Mouse (Mus musculus) hematopoietic stem cell, adult 5-6 weeks (primary cell): ENCODE results near the gene Gm49486. TPM values are rescaled to one million over a fixed set of nuclear protein-coding genes. Genes with fewer than 3 reads are reported as not detected.

Source experiments
- ATAC-seq, 2 experiments: fragments of 125-278 bp in 1 of 2; replicated peaks in 1 of 2; 2 replicates each; pipeline ENCODE4 v1.8.0; 2016 to 2017; ENCODE audit warnings: inconsistent platforms in 2 of 2, mild to moderate bottlenecking in 2 of 2, moderate number of reproducible peaks in 2 of 2, low read depth in 1 of 2, moderate TSS enrichment in 1 of 2; ENCODE audit not compliant: low FRiP score in 2 of 2, poor library complexity in 2 of 2, severe bottlenecking in 2 of 2, insufficient read depth in 1 of 2, low TSS enrichment in 1 of 2
- total RNA-seq: library from RNA; stranded (forward); fragments of 172-1452, 232-1000 nt; gene quantifications from 2 replicates; pipeline ENCODE4 v1.2.3, GENCODE M21; 2017

Gene Gm49486
- total RNA-seq, 1 experiment from 2014 or later: not detected

DNA sequence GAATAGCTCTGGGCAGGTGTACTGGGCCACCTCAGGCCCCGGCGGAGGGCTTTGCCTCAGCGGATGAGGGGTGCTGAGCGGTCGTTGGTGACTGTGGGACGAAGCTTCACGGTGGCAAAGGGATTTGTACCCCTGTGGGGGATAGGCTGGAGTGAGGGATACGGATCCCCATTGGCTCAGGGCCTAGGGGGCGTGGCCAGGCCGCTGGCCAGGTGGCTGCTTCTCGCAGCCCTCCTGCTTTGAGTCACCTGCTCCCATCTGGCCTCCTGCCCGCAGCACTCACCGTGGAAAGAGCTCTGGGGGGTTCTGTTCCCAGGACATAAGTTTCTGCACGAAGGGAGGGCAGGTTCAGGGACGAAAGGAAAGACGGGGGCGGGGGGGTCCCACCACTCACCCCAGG is 29.3 kb downstream of the Gm49486 start:
- ATAC-seq: no peak

DNA sequence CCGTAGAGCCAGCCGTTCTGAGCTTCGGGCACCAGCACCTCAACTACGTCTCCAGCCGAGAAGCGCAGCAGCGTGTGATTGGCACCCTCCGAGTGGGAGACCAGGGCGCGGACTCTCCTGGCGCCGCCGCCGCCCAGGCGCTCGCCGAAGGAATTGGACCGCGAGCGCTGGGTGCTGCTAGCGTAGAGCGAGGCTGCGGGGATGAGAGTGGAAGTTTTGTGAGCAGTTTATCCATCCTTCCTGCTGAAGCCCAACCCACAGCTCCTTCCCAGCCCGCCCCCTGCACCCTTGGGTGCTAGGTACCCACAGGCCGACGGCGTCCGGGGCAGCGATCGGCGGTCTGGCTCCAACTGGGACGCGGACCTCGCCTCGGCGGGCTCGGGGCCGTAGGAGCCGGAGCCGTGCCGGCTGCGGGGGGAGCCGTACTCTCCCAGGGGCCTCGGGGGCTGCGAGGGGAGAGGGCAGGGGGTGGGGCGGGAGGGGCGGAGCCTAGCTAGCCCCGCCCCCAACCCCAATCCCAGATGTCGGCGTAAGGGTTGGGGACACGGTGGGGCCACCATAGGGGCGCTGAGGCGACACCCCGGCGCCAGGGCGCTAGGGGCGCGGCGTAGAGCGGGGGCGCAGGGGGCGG is 32.0 kb downstream of the Gm49486 start:
- ATAC-seq: 0 out of 4 replicates have a peak, but pooled peaks of 1 of the 2 experiments have one; percentile 18

DNA sequence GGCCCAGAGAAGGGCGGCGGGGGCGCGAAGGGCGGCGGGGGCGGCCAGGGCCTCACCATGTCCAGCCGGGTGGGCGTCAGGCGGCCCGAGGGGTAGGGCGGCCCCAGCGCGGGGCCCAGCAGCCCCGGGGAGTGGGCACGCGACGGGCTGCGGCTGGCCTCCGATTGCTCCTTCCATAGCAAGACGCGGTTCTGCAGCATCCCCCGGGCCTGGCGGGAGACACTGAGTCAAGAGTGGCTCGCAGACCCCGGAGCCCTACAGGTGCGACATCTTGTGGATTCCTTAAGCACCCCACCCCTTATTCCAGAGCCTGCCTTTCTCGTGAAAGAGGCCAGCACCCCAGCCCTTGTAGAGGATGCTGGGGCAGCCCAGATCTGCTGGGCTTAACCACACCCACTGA is 32.6 kb downstream of the Gm49486 start:
- no peak for ATAC-seq

DNA sequence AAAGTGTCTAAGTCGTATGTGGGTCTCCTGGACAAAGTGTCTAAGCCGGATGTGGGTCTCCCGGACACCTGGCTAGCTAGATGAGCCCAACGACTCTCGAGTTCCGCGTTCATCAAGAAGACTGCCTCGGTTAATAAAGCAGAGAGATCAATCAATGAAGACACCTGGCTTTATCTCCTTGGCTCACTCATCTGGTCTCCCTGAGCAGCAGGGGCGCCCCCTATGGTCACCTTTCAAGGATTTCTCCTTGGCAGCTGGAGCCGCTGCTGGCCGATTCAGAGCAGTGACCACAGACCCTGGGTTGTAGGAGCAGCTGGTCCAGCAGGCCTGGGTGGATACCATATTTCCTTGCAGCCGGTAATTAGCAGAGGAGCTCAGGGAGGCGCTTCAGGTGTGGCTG is 33.2 kb downstream of the Gm49486 start:
- no peak for ATAC-seq

DNA sequence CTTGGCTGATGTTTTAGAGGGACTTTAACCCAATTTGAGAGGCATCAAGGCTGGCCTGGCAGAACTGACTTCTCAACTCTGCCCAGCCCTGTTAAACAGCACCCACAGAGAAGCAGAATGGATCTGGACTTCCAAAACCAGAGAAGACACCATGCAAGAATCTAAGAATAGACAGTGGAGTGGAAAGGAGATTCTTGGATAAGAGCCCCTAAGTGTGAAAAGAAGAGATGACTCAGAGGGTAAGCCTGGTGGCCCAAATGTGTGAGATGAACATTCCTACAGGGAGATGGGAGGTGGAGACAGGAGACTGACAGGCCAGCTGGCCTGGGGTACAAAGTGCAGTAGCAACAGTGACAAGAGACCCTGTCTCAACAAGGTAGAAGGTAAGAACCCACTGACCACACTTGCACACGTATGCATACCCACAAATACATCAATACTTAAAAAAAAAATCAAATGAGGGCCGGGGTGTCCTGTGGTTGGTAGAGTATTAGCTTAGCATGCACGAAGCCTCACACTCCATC is 33.7 kb downstream of the Gm49486 start:
- ATAC-seq: no peak

DNA sequence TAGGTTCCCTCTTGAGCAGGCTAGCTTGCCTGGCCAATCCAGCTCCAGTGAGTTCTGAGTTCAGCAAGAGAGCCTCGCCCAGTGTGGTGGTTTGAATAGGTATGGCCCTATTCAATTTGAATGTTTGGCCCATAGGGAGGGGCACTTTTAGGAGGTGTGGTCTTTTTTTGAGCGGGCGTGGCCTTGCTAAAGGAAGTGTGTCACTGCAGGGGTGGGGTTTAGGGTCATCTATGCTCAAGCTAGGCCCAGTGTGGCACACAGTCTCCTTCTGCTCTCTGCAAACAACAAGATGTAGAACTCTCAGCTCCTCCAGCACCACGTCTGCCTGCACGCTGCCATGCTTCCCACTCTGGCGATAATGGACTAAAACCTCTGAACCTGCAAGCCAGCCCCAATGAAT is 34.5 kb downstream of the Gm49486 start:
- ATAC-seq: no peak

DNA sequence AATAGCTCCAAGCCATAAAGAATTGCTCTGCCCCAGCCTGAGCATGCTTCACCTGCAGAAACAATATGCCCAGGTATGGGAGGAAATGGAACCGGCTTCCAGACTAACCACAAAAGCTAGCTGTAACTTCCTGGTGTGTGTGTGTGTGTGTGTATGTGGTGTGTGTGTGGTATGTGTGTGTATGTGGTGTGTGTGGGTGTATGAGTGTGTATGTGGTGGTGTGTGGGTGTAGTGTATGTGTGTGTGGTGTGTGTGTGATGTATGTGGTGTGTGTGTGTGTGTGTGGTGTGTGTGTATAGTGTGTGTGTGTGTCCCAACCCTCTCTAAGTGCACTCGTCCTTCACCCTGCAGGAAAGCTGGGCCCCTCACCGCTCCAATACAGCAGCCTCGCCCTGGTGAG is 36.2 kb downstream of the Gm49486 start:
- no peak for ATAC-seq

DNA sequence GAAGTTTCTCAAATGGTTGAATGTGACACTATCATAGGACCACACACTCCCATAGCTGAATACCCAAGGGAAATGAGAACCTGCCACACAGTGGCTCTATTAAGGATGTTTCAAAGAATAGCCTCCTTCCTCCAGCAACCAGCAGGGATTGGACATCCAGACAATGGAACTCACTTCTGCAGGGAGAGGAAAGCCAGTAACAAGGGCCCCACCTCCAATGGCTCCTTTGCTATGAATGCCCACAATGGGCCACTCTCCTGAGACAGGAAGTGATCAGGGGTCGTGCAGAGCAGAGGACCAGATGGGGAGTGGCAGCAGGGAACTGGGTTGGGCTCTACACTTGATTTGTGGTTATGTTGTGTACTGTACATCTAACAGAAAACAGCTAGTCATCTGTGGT is 39.3 kb downstream of the Gm49486 start:
- ATAC-seq: no peak

DNA sequence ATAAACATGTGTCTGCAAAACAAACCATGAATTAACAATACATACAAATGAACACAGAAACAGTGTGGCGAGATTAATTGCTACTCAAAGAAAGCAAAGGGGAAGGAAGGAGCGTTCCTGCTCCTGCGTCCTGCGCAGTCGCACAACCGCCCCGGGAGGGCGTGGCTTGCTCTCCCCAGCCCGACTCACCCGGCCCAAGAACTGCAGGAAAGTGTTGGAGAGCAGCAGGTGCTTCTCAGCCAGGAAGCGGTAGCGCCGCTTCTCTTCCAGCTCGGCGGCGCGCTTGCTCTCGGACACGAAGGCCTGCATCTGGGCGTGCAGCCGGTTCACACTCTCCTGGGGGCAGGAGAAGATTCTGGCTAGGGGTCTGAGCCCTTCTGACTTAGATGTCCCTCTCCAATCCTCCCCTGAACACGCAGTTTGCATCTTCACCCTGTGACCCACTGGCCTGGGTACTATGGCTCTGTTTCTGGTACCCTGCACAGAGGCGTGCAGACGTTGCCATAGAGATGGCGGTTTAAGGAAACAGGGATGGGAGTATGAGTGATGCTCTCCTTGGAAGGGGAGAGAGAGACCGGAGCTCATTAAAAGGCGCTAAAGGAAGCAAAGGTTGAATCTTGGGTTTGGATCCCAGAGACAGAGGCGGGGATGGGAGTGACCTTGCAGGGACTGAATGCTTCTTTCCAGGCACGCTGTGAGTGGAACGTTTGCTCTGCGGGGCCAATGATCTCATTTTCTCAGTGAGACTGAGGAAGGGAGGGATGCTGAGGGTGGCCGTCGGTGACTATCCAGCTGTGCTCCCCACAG is 41.3 kb downstream of the Gm49486 start:
- ATAC-seq: peak; percentile 93 to 95

DNA sequence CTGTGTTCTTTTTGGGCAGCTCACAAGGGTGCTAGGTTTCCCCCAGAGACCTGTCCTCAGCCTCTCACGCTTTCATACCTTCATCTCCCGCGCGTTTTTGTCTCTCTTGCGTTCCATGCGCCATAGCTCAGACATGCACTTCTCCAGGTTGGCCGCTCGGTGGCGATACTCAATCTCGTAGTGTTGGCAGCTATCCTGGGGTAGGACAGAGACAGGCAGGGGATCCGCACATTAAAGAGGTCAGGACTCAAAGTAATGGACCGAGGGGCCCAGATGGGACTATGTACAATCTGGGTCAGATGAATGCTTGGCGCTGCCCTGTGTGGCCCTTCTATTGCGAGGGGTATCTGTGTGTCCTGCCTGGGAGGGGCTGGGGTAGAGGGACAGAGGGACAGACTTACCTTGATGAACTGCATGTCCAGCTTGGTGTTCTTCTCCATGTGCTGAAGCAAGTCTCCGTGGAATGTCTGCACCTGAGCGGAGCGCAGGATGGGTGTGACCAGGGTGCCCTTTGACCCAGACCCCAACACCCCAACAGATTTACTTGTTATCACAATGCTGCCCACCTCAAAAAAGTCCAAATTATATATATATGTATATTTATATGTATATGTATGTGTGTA is 42.0 kb downstream of the Gm49486 start:
- ATAC-seq: peak; percentile 62 to 63

DNA sequence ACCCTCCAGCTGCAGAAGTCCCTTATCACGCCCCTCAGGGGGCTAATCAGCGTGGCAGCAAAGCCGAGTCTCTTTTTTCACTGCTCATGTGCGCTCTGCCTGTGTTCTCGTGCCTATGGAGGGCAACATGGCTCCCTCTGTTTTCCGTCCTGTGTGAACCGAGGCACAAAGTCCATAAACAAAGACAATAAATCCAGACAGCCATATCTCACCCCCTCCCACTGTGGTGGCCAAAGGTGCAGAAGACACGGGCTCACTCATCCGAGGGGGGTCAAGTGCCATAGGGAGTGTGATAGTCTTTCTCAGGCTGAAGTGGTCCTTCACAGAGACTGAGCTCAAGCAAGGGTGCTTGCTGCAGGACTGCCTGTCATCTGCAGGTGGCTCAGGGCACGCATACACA is 43.8 kb downstream of the Gm49486 start:
- ATAC-seq: no peak

DNA sequence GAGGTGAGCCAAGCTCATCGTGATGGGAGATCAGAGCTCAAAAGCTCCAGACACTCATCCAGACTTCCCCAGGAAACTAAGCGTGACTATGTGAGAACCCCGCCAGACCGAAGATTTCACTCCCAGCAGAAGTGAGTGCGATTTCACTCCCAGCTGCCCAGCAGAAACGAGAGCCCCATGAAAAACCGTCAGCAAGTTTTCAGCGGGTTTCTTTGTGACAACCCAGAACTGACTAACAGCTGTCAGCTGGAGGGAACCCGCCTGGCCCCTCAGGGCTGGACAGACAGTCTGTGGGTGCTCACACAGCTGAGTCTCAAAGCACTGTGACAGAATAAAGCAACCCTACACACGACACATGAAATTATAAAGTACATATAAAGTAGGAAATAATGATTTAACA is 48.5 kb downstream of the Gm49486 start:
- no peak for ATAC-seq

DNA sequence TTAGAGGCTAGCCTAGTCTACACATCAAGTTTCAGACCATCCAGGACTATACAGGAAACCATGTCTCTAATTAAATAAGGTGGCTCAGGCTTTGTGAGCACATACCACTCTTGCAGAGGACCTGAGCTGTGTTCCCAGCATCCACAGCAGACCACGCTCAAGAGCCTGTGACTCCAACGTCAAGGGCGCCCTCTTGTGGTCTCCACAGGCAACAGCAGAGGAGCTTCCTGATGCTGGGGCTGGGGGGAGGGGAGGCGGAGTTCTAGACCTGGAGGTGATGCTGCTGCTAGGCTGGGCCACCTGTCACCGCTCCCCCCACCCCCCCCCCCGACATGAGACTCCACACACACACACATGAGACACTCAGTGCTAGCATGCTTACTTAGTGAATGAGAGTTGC is 51.0 kb downstream of the Gm49486 start:
- no peak for ATAC-seq

DNA sequence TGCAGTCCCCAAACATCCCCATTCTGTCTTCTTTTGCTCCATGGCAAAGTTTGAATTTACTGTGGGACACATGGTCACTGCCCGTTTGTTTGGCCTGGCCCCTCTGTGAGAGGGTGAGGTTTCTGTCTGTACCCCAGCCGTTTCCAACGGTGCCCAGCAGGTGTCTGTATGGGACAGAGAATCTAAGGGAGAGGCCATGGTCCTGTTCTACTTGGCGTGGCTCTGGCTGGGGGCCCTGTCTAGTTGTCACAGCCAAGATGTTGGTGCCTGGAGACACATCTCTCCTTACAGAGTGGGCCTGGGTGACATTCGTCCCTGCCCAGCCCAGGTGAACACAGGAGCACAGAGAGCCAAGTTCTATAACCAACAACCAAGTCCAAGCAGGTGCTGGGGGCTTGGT is 51.7 kb downstream of the Gm49486 start:
- ATAC-seq: no peak

DNA sequence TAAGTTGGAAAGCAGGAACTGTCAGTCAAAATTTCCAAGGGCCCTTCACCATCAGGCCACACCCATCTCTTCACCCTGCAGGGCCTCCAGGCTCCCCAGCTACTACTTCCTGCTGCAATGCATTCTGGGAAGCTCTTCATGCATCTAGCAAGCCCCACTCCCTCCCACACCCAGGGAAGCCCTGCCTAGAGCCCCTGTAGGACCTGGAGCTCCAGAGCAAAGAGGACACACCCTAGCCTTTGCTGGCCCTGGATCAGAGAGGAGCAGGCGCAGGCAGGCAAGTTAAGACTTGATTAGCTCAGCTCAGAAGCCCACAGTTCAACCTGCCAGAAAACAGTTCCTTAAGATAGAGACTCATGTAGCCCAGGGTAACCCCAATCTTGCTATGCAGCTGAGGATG is 52.2 kb downstream of the Gm49486 start:
- peak; percentile 63 to 64 for ATAC-seq

DNA sequence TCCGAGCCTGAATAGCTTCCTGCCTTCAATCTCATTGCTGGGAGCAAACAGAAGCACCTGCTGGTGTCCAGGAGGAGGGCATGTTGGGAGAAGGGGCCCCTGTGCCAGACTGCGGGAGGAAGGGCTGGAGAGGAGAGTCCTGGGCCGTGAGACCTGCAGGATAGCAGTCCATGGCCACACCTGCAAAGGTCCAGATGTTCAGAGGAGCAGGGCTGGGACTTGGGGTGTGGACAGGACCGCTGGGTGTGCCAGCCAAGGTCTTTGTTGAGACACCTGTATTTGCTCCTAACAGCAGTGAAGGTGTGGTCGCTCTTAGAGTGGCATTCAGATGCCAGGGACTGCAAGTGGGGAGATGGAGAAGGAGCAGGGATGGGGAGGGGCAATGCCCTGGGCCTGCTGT is 53.2 kb downstream of the Gm49486 start:
- no peak for ATAC-seq

DNA sequence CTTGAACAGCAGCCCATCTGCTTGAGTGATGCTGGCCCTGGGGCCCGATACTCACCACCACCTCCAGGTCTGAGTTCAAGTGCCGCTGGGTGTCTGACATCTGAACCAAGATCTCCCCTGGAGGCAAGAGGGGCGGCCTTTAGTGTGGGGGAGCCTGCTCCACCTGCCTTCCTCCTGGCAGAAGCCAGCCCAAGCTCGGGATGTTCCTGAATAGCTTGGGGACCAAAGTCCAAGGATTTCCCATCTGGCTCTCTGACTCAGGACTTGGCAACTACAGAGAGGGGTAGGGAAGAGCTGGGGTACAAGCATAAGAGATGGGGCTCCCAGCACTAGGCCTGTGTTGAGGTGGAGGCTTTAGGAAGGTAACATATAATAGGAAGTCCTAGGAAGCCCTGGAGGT is 54.2 kb downstream of the Gm49486 start:
- no peak for ATAC-seq

DNA sequence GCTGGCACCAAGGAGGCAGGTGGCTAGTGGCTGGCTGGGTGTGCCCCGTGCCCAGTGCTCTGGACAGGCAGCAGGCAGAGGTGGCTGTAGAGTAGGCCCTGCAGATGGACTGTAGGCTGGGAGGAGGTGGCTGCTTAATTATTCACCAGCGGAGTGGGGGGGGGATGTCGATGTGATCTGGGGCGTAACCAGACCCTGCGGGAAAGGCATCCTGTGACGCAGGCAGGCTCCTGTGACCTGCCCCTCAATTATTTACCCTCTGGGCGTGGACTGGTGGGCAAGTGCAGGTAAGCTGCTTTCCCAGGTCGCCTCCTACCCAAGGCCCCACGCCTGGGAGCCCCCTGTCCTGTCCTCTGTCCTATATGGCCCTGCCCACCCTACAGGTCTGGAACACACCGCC is 56.2 kb downstream of the Gm49486 start, which contains the start of gene Baiap2l2:
Gene Baiap2l2, minus strand, starts transcription at position 139 of the 400 bp plus-strand sequence.
- no peak for ATAC-seq
